In the genomic region with DNA sequence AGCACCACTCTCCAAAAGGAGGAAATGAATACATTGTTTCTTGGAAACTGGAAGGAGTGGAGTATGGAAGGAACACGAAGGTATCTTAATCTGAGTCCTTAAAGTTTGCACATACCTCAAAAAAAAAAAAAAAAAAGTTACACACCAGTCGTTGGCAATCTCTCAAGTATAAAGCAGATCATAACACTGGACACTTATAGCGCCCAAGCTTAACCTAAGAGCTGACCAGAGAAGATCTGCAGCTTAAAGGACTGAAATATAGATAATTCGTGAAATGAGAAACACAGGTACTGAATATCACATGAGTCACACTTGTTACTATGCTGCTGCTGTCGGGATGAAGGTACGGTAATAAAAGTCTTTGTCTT, we compare ENCODE assay signal across 8 mouse cellular contexts. TPM values are rescaled to one million over a fixed set of nuclear protein-coding genes. Genes with fewer than 3 reads are reported as not detected.
A peak's percentile ranks its signal among the peaks of the same experiment; 100 is the strongest.
DNase-seq lines count a peak whose midpoint lies in the region; ATAC-seq lines count a peak whose summit lies in the region.

No protein-coding gene starts in this region.

- H3K27me3 ChIP-seq in heart, embryonic 10.5 days (ENCODE audit: insufficient read depth, poor library complexity, severe bottlenecking) = no peaks in the 10 kb centered on the region
- H3K27me3 ChIP-seq in forebrain, embryonic 12.5 days = no peaks in the 10 kb centered on the region
- H3K27me3 ChIP-seq in liver, embryonic 15.5 days = no peaks in the 10 kb centered on the region

- ATAC-seq in forebrain, embryonic 12.5 days (ENCODE audit: low FRiP score) = no peak; the same call in 1 of the 2 replicates
- peak; percentile 1 for ATAC-seq in liver, embryonic 15.5 days (ENCODE audit: insufficient read depth)
- no peak for ATAC-seq in inflammation-experienced regulatory T-cells, adult 6 months

- H3K4me3 ChIP-seq in heart, embryonic 10.5 days = peak overlapping the region; percentile 69
- peak overlapping the region; percentile 70 for H3K4me3 ChIP-seq in forebrain, embryonic 12.5 days (replicated peaks)
- H3K4me3 ChIP-seq in liver, embryonic 15.5 days (replicated peaks) = peak overlapping the region; percentile 66

- H3K27ac ChIP-seq in heart, embryonic 10.5 days = peak overlapping the region; percentile 90
- peak overlapping the region; percentile 85 for H3K27ac ChIP-seq in forebrain, embryonic 12.5 days
- H3K27ac ChIP-seq in liver, embryonic 15.5 days (replicated peaks) = peak overlapping the region; percentile 77

- H3K4me1 ChIP-seq in heart, embryonic 10.5 days = no peaks in the 10 kb centered on the region
- H3K4me1 ChIP-seq in forebrain, embryonic 12.5 days = peaks cover 16% of the 10 kb centered on the region
- H3K4me1 ChIP-seq in liver, embryonic 15.5 days (replicated peaks) = peaks cover 27% of the 10 kb centered on the region

- WGBS in heart, embryonic 10.5 days = 8% methylated on average over 6 of the region's 6 CpGs
- 9% methylated on average over 6 of the region's 6 CpGs for WGBS in forebrain, embryonic 12.5 days
- WGBS in liver, embryonic 15.5 days (ENCODE audit: insufficient replicate concordance) = 4% methylated on average over 6 of the region's 6 CpGs

- H3K9ac ChIP-seq in forebrain, embryonic 12.5 days = peak overlapping the region; percentile 76
- peak overlapping the region; percentile 52 for H3K9ac ChIP-seq in liver, embryonic 15.5 days

- H3K4me2 ChIP-seq in forebrain, embryonic 12.5 days = peak overlapping the region; percentile 59
- H3K4me2 ChIP-seq in liver, embryonic 15.5 days = peak overlapping the region; percentile 79

- H3K9me3 ChIP-seq in heart, embryonic 10.5 days = no peaks in the 10 kb centered on the region
- no peaks in the 10 kb centered on the region for H3K9me3 ChIP-seq in forebrain, embryonic 12.5 days
- no peaks in the 10 kb centered on the region for H3K9me3 ChIP-seq in liver, embryonic 15.5 days (replicated peaks)

- H3K36me3 ChIP-seq in heart, embryonic 10.5 days = peaks cover 11% of the 10 kb centered on the region
- peaks cover 4% of the 10 kb centered on the region; the same call in 1 of the 2 replicates for H3K36me3 ChIP-seq in forebrain, embryonic 12.5 days (replicated peaks)
- 0 out of 2 replicates have a peak, but pooled peaks cover 9% of the 10 kb centered on the region for H3K36me3 ChIP-seq in liver, embryonic 15.5 days (replicated peaks)

- intact Hi-C loops in heart, postnatal 10 days (cut with DNase I) = loop anchor here (2.0 to 10.0 kb wide), 5 partner anchors 79 to 461 kb away; no protein-coding TSS in a partner anchor

- DNase-seq in heart, embryonic 10.5 days (ENCODE audit: low spot score) = no peak
- DNase-seq in heart, postnatal 10 days = no peak
- peak; percentile 6 for DNase-seq in CD4-positive helper T cell, adult 2 months (ENCODE audit: low read depth, low spot score)
- no peak for DNase-seq in retina, embryonic 14.5 days (ENCODE audit: low spot score)
- DNase-seq in right cerebral cortex, postnatal 10 days (ENCODE audit: low spot score in 2 of 2) = no peak

RNA-seq across cellular contexts. Expression of gene Riok2, which starts 0.6 kb away (rescaled TPM):
- 26.6 and 30.6 TPM in 2 replicates for polyA plus RNA-seq in heart, embryonic 10.5 days (2016; fragmentation: Nextera tagmentation; extraction: Ambion mirVana)
- total RNA-seq in heart, postnatal 10 days (2021) = 10 to 100 TPM; 18.5 to 18.7 TPM
- polyA plus RNA-seq in forebrain, embryonic 12.5 days (2016; fragmentation: Nextera tagmentation; extraction: Ambion mirVana) = 31.5 and 31.9 TPM in 2 replicates
- 8.4 and 9.7 TPM in 2 replicates for polyA plus RNA-seq in liver, embryonic 15.5 days (2015; fragmentation: Nextera tagmentation; extraction: Ambion mirVana)
- polyA plus RNA-seq in inflammation-experienced regulatory T-cells, adult 6 months (2017; shearing (Covaris generic)) = 10 to 100 TPM; 29.9 to 34.5 (median 31.8) TPM

RNA-seq across cellular contexts. Expression of gene Lix1, which starts 28.9 kb away (rescaled TPM):
- polyA plus RNA-seq in heart, embryonic 10.5 days (2016; fragmentation: Nextera tagmentation; extraction: Ambion mirVana) = 9.7 and 31.2 TPM in 2 replicates
- total RNA-seq in heart, postnatal 10 days (2021) = 1 to 10 TPM; 5.3 to 6.0 TPM
- polyA plus RNA-seq in forebrain, embryonic 12.5 days (2016; fragmentation: Nextera tagmentation; extraction: Ambion mirVana) = 86.6 and 87.2 TPM in 2 replicates
- 0.12 and 0.28 TPM in 2 replicates for polyA plus RNA-seq in liver, embryonic 15.5 days (2015; fragmentation: Nextera tagmentation; extraction: Ambion mirVana)
- under 1 TPM in 1 of 3 experiments, not detected in 2; 0.39 TPM for polyA plus RNA-seq in inflammation-experienced regulatory T-cells, adult 6 months (2017; shearing (Covaris generic))
